Mouse (Mus musculus): Measurements from ENCODE around the gene Lsm3. TPM values are rescaled to one million over a fixed set of nuclear protein-coding genes. Genes with fewer than 3 reads are reported as not detected.

The Lsm3 gene
- polyA plus RNA-seq, 1 experiment from 2014 or later: 283 TPM

Other genes starting within 250 kb of the Lsm3 start
- 0.39 and 0.70 TPM in 2 replicates for gene Wnt7a, start 104.6 kb upstream of the Lsm3 start, polyA plus RNA-seq (2016; fragmentation: Nextera tagmentation; extraction: Ambion mirVana)
- 40.7 and 42.5 TPM in 2 replicates for gene Chchd4, start 42.4 kb upstream of the Lsm3 start, polyA plus RNA-seq (2016; fragmentation: Nextera tagmentation; extraction: Ambion mirVana)
- 36.7 and 41.6 TPM in 2 replicates for gene Tmem43, start 42.2 kb upstream of the Lsm3 start, polyA plus RNA-seq (2016; fragmentation: Nextera tagmentation; extraction: Ambion mirVana)
- gene Xpc, start within 50 bp of the Lsm3 start, polyA plus RNA-seq (2016; fragmentation: Nextera tagmentation; extraction: Ambion mirVana): 12.2 and 14.2 TPM in 2 replicates
- gene Slc6a6, start 168.1 kb downstream of the Lsm3 start, polyA plus RNA-seq (2016; fragmentation: Nextera tagmentation; extraction: Ambion mirVana): 56.6 and 69.3 TPM in 2 replicates

Measured in heart, embryonic 10.5 days (tissue).